Mouse (Mus musculus) heart, adult 2 months (tissue): Measurements from ENCODE around the gene Smarcd3.
A peak's percentile ranks its signal among the peaks of the same experiment; 100 is the strongest.

Experiments used
- CTCF ChIP-seq: fragments of 200-600 bp; IDR thresholded peaks from 2 replicates; pipeline ENCODE4 v1.8.1; 2022; ENCODE audit warnings: antibody characterized with exemption, mild to moderate bottlenecking, moderate library complexity
- EP300 ChIP-seq: fragments of 200-500 bp; IDR thresholded peaks from 2 replicates; pipeline ENCODE4 v1.6.1; 2011; ENCODE audit warnings: low read depth, low read length, control low read depth; ENCODE audit not compliant: insufficient read depth

DNA sequence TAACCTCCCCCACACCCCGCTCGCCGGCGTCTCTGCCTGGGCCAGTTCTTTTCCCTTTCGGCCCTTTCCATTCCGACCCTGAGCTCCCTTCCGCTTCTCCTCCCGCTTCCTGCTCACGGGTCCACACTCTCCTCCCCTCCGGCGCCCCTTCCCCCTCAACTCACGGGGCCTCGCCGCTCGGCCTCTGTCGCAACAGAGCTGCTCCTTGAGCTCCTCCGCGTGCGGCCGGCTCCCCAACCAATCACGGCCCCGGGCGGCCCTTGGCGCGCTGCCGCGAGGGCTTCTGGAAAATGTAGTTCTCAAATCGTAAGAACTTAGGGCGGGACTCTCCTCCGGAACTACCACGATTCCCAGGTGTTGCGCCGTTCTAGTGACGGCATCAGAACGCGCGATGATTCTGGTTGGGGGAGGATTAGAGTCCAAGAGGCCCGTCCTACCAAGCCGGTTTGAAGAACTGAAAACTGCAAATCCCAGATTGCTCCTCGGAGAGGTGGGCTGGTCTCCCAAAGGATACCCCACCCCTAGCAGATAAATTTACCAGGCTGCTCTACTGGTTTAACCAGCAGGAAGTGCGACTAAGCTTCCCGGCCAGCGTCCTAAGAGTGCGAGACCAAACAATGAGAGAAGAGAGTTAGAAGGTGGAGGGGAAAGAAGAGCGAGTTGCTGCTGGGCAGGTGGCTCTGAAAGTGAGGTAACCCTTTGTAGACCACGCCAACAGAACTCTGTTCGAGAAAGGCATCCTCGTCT, 46.9 kb downstream of the Smarcd3 start, which contains the start of gene Abcf2:
- TF ChIP-seq CTCF (peak; percentile 29), EP300 (peak; percentile 63; the same call in 1 of the 2 replicates)
